Mouse (Mus musculus): Measurements from ENCODE around the gene Gm572. TPM values are rescaled to one million over a fixed set of nuclear protein-coding genes. Genes with fewer than 3 reads are reported as not detected.

Gm572 gene
- polyA plus RNA-seq, 1 experiment = not detected

GRCm38 (mm10) chr4:148678105-148678504 lies 35.0 kb downstream of the Gm572 start:
- TF ChIP-seq FOSL1 (IDR thresholded peaks at IDR 0.05; ENCODE audit: insufficient read depth, low read length, poor library complexity, severe bottlenecking) (no peak), MYOD1 (IDR thresholded peaks at IDR 0.05; ENCODE audit: control insufficient read depth, insufficient read length, low read depth) (no peak), USF1 (IDR thresholded peaks at IDR 0.05; ENCODE audit: low read depth) (no peak), CTCF (IDR thresholded peaks at IDR 0.05; ENCODE audit: control insufficient read depth, insufficient read depth, insufficient read length) (no peak), MYOG (IDR thresholded peaks at IDR 0.05; ENCODE audit: control insufficient read depth, extremely low read depth, insufficient read length) (no peak), MAX (IDR thresholded peaks at IDR 0.05) (no peak)
- Histone ChIP-seq H3K4me3 (ENCODE audit: insufficient read depth, poor library complexity, severe bottlenecking) (no peak overlapping the region), H3K79me3 (ENCODE audit: low read depth) (no peaks in the 10 kb centered on the region), H3K79me2 (ENCODE audit: control insufficient read depth, insufficient read depth) (no peaks in the 10 kb centered on the region), H3K36me3 (ENCODE audit: control insufficient read depth, insufficient read depth) (no peaks in the 10 kb centered on the region), H3K27me3 (ENCODE audit: control insufficient read depth, insufficient read depth, insufficient read length) (no peaks in the 10 kb centered on the region), H3ac (ENCODE audit: control insufficient read depth, insufficient read length, low read depth) (no peak overlapping the region)

- no peaks in the 10 kb centered on the region for H3K79me2 ChIP-seq (ENCODE audit: control insufficient read depth, insufficient read depth)
- H3K36me3 ChIP-seq (ENCODE audit: control insufficient read depth, insufficient read depth) = no peaks in the 10 kb centered on the region
- no peak overlapping the region for H3ac ChIP-seq (ENCODE audit: control insufficient read depth, insufficient read length, low read depth)
- TF ChIP-seq MAX (IDR thresholded peaks at IDR 0.05) = no peak
- TF ChIP-seq FOSL1 (IDR thresholded peaks at IDR 0.05; ENCODE audit: insufficient read depth, low read length, poor library complexity, severe bottlenecking) = no peak
- no peak for TF ChIP-seq MYOG (IDR thresholded peaks at IDR 0.05; ENCODE audit: control insufficient read depth, extremely low read depth, insufficient read length)
- no peak for TF ChIP-seq CEBPB (IDR thresholded peaks at IDR 0.05; ENCODE audit: low read depth)
- no peak for TF ChIP-seq USF1 (IDR thresholded peaks at IDR 0.05; ENCODE audit: low read depth)
- TF ChIP-seq CTCF (IDR thresholded peaks at IDR 0.05; ENCODE audit: control insufficient read depth, insufficient read depth, insufficient read length) = no peak
- no peak for TF ChIP-seq MYOD1 (IDR thresholded peaks at IDR 0.05; ENCODE audit: control insufficient read depth, insufficient read length, low read depth)
- H3K27me3 ChIP-seq (ENCODE audit: control insufficient read depth, insufficient read depth, insufficient read length) = peaks cover 4% of the 10 kb centered on the region
- no peak overlapping the region for H3K4me3 ChIP-seq (ENCODE audit: insufficient read depth, poor library complexity, severe bottlenecking)
- H3K79me3 ChIP-seq (ENCODE audit: low read depth) = no peaks in the 10 kb centered on the region
These were observed 37.5 kb downstream of the Gm572 start for GRCm38 (mm10) chr4:148680505-148681067.

GRCm38 (mm10) chr4:148681429-148681828 lies 38.3 kb downstream of the Gm572 start:
- TF ChIP-seq CTCF (IDR thresholded peaks at IDR 0.05; ENCODE audit: control insufficient read depth, insufficient read depth, insufficient read length) (peak; percentile 41), MYOD1 (IDR thresholded peaks at IDR 0.05; ENCODE audit: control insufficient read depth, insufficient read length, low read depth) (no peak)
- no peaks in the 10 kb centered on the region for H3K79me2 ChIP-seq (ENCODE audit: control insufficient read depth, insufficient read depth)

DNA sequence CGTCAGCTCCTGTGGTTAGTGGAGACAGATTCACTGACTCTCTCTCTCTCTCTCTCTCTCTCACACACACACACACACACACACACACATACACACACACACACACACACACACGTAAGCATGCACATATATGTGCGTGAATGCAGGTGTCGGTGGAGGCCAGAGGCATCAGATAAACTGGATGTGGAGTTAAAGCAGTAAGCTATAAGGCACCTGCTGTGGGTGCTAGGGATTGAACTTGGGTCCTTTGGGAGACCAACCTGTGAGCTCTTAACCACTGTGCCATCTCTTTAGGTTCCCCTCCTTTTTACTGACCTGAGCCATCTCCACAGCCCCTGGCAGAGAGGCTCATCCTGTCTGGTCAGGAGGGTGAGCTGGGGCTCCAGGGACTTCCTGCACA lies 39.8 kb downstream of the Gm572 start:
- TF ChIP-seq FOSL1 (IDR thresholded peaks at IDR 0.05; ENCODE audit: insufficient read depth, low read length, poor library complexity, severe bottlenecking) = no peak
- TF ChIP-seq MYOD1 (IDR thresholded peaks at IDR 0.05; ENCODE audit: control insufficient read depth, insufficient read length, low read depth) = no peak
- no peak for TF ChIP-seq USF1 (IDR thresholded peaks at IDR 0.05; ENCODE audit: low read depth)
- TF ChIP-seq MAX (IDR thresholded peaks at IDR 0.05) = no peak
- no peak for TF ChIP-seq MYOG (IDR thresholded peaks at IDR 0.05; ENCODE audit: control insufficient read depth, extremely low read depth, insufficient read length)
- TF ChIP-seq CEBPB (IDR thresholded peaks at IDR 0.05; ENCODE audit: low read depth) = no peak
- TF ChIP-seq CTCF (IDR thresholded peaks at IDR 0.05; ENCODE audit: control insufficient read depth, insufficient read depth, insufficient read length) = no peak
- H3K27me3 ChIP-seq (ENCODE audit: control insufficient read depth, insufficient read depth, insufficient read length) = peaks cover 17% of the 10 kb centered on the region
- H3K4me3 ChIP-seq (ENCODE audit: insufficient read depth, poor library complexity, severe bottlenecking) = no peak overlapping the region
- no peak overlapping the region for H3ac ChIP-seq (ENCODE audit: control insufficient read depth, insufficient read length, low read depth)
- H3K36me3 ChIP-seq (ENCODE audit: control insufficient read depth, insufficient read depth) = no peaks in the 10 kb centered on the region
- H3K79me2 ChIP-seq (ENCODE audit: control insufficient read depth, insufficient read depth) = no peaks in the 10 kb centered on the region
- H3K79me3 ChIP-seq (ENCODE audit: low read depth) = no peaks in the 10 kb centered on the region

More at GRCm38 (mm10) chr4:148681429-148681828, 38.3 kb downstream of the Gm572 start:
- Histone ChIP-seq H3ac (ENCODE audit: control insufficient read depth, insufficient read length, low read depth) (no peak overlapping the region), H3K4me3 (ENCODE audit: insufficient read depth, poor library complexity, severe bottlenecking) (no peak overlapping the region), H3K27me3 (ENCODE audit: control insufficient read depth, insufficient read depth, insufficient read length) (peaks cover 11% of the 10 kb centered on the region), H3K36me3 (ENCODE audit: control insufficient read depth, insufficient read depth) (no peaks in the 10 kb centered on the region), H3K79me3 (ENCODE audit: low read depth) (no peaks in the 10 kb centered on the region)

- TF ChIP-seq MAX (IDR thresholded peaks at IDR 0.05) (no peak), USF1 (IDR thresholded peaks at IDR 0.05; ENCODE audit: low read depth) (no peak), MYOG (IDR thresholded peaks at IDR 0.05; ENCODE audit: control insufficient read depth, extremely low read depth, insufficient read length) (no peak), CEBPB (IDR thresholded peaks at IDR 0.05; ENCODE audit: low read depth) (no peak), FOSL1 (IDR thresholded peaks at IDR 0.05; ENCODE audit: insufficient read depth, low read length, poor library complexity, severe bottlenecking) (no peak), CTCF (IDR thresholded peaks at IDR 0.05; ENCODE audit: control insufficient read depth, insufficient read depth, insufficient read length) (no peak), MYOD1 (IDR thresholded peaks at IDR 0.05; ENCODE audit: control insufficient read depth, insufficient read length, low read depth) (no peak)
- Histone ChIP-seq H3K36me3 (ENCODE audit: control insufficient read depth, insufficient read depth) (no peaks in the 10 kb centered on the region), H3K4me3 (ENCODE audit: insufficient read depth, poor library complexity, severe bottlenecking) (no peak overlapping the region), H3K79me3 (ENCODE audit: low read depth) (no peaks in the 10 kb centered on the region), H3K79me2 (ENCODE audit: control insufficient read depth, insufficient read depth) (no peaks in the 10 kb centered on the region), H3K27me3 (ENCODE audit: control insufficient read depth, insufficient read depth, insufficient read length) (peaks cover 22% of the 10 kb centered on the region), H3ac (ENCODE audit: control insufficient read depth, insufficient read length, low read depth) (no peak overlapping the region)
These were observed 40.4 kb downstream of the Gm572 start for GRCm38 (mm10) chr4:148683539-148683938.

DNA sequence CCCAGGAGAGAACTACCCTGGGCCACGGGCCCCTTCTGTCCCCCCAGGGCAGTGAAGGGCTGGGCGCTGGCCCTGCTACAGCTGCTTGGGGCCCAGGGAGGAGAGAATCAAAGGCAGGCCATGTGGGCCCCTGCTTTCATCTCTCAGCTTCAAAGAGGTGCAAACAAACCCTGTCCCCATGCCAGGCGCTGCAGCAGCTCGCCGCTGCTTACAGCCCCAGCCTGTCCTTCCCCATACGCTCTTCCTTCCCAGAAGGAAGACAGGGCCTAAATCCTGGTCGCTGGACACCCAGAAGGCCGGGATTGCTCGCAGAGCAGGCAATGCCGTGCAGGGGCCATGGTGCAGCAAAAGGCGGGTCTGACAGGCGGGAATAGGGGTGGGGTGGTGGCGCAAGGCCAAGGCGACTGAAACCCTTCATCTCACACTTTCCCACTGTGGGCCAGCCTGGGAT lies 43.4 kb downstream of the Gm572 start:
- H3K36me3 ChIP-seq (ENCODE audit: control insufficient read depth, insufficient read depth) = no peaks in the 10 kb centered on the region
- no peaks in the 10 kb centered on the region for H3K79me3 ChIP-seq (ENCODE audit: low read depth)
- TF ChIP-seq CEBPB (IDR thresholded peaks at IDR 0.05; ENCODE audit: low read depth) = no peak
- TF ChIP-seq MYOD1 (IDR thresholded peaks at IDR 0.05; ENCODE audit: control insufficient read depth, insufficient read length, low read depth) = no peak
- TF ChIP-seq USF1 (IDR thresholded peaks at IDR 0.05; ENCODE audit: low read depth) = no peak
- no peak for TF ChIP-seq CTCF (IDR thresholded peaks at IDR 0.05; ENCODE audit: control insufficient read depth, insufficient read depth, insufficient read length)
- no peak for TF ChIP-seq FOSL1 (IDR thresholded peaks at IDR 0.05; ENCODE audit: insufficient read depth, low read length, poor library complexity, severe bottlenecking)
- TF ChIP-seq MAX (IDR thresholded peaks at IDR 0.05) = no peak
- no peak for TF ChIP-seq MYOG (IDR thresholded peaks at IDR 0.05; ENCODE audit: control insufficient read depth, extremely low read depth, insufficient read length)
- H3K79me2 ChIP-seq (ENCODE audit: control insufficient read depth, insufficient read depth) = no peaks in the 10 kb centered on the region
- H3K4me3 ChIP-seq (ENCODE audit: insufficient read depth, poor library complexity, severe bottlenecking) = no peak overlapping the region
- H3ac ChIP-seq (ENCODE audit: control insufficient read depth, insufficient read length, low read depth) = no peak overlapping the region
- H3K27me3 ChIP-seq (ENCODE audit: control insufficient read depth, insufficient read depth, insufficient read length) = peaks cover 26% of the 10 kb centered on the region
